In genomic region chrX:64277126-64277990, GRCm38 (mm10) we compare ENCODE assay signal across 9 mouse cellular contexts. TPM values are rescaled to one million over a fixed set of nuclear protein-coding genes. Genes with fewer than 3 reads are reported as not detected.
DNase-seq lines count a peak whose midpoint lies in the region; ATAC-seq and TF ChIP-seq lines count a peak whose summit lies in the region.
"Had no signal": no experiment of that assay in that cellular context is flagged by ENCODE, and none has a peak within 500 bp of the region (broad histone marks: within the 10 kb centered on the region; RNA-seq: fewer than 3 reads in every experiment).

No protein-coding gene starts in this region.

- H3K9ac ChIP-seq in heart, embryonic 15.5 days: peak overlapping the region; percentile 52; the same call in 1 of the 2 replicates
- H3K9ac ChIP-seq in heart, postnatal 0 days (replicated peaks; ENCODE audit: low read depth, low read length): 0 out of 2 replicates have a peak overlapping the region, but pooled peaks have one; percentile 50
- peak overlapping the region; percentile 39 for H3K9ac ChIP-seq in midbrain, embryonic 12.5 days (replicated peaks)

- H3K9me3 ChIP-seq in heart, embryonic 15.5 days (replicated peaks): no peaks in the 10 kb centered on the region
- H3K9me3 ChIP-seq in heart, postnatal 0 days (replicated peaks; ENCODE audit: control insufficient read depth, low read length): no peaks in the 10 kb centered on the region
- H3K9me3 ChIP-seq in midbrain, embryonic 12.5 days: no peaks in the 10 kb centered on the region

- no peak for ATAC-seq in heart, embryonic 15.5 days (replicated peaks; ENCODE audit: insufficient number of reproducible peaks, insufficient read depth, low FRiP score, low read depth)
- no peak for ATAC-seq in heart, postnatal 0 days (ENCODE audit: insufficient read depth, low read depth)
- no peak; the same call in none of the 2 replicates for ATAC-seq in midbrain, embryonic 12.5 days (ENCODE audit: low FRiP score, low read depth)

- DNase-seq in heart, postnatal 14 days: no peak
- DNase-seq in cerebellum, adult 18-20 months: peak; percentile 23 to 52
- no peak for DNase-seq in heart, postnatal 0 days (ENCODE audit: low spot score)
- no peak for DNase-seq in thymus, postnatal 36 days
- DNase-seq in gastrocnemius, postnatal 4 days (ENCODE audit: low spot score in 2 of 2): no peak
- no peak for DNase-seq in thymus, postnatal 25 days

- peak overlapping the region; percentile 67 for H3K4me2 ChIP-seq in heart, embryonic 15.5 days
- H3K4me2 ChIP-seq in heart, postnatal 0 days (ENCODE audit: low read depth, low read length): peak overlapping the region; percentile 67
- H3K4me2 ChIP-seq in midbrain, embryonic 12.5 days (replicated peaks): peak overlapping the region; percentile 60

- intact Hi-C loops in heart, postnatal 14 days (cut with DNase I): no loop called here

- H3K27me3 ChIP-seq in heart, embryonic 15.5 days: no peaks in the 10 kb centered on the region
- H3K27me3 ChIP-seq in heart, postnatal 0 days (ENCODE audit: control insufficient read depth, insufficient read depth, low read length): no peaks in the 10 kb centered on the region
- no peaks in the 10 kb centered on the region for H3K27me3 ChIP-seq in midbrain, embryonic 12.5 days

- peak overlapping the region; percentile 60 for H3K4me3 ChIP-seq in heart, embryonic 15.5 days
- H3K4me3 ChIP-seq in heart, postnatal 0 days (ENCODE audit: low read depth, low read length): peak overlapping the region; percentile 60
- H3K4me3 ChIP-seq in midbrain, embryonic 12.5 days: peak overlapping the region; percentile 53

- 0 out of 2 replicates have a peak overlapping the region, but pooled peaks have one; percentile 65 for H3K27ac ChIP-seq in heart, embryonic 15.5 days
- H3K27ac ChIP-seq in heart, postnatal 0 days (ENCODE audit: low read depth): no peak overlapping the region
- H3K27ac ChIP-seq in midbrain, embryonic 12.5 days (replicated peaks): 0 out of 2 replicates have a peak overlapping the region, but pooled peaks have one; percentile 20

- H3K4me1 ChIP-seq in heart, embryonic 15.5 days (replicated peaks): no peaks in the 10 kb centered on the region
- no peaks in the 10 kb centered on the region for H3K4me1 ChIP-seq in heart, postnatal 0 days (ENCODE audit: control insufficient read depth, insufficient read depth)
- no peaks in the 10 kb centered on the region for H3K4me1 ChIP-seq in midbrain, embryonic 12.5 days

- H3K36me3 ChIP-seq in heart, embryonic 15.5 days: no peaks in the 10 kb centered on the region
- H3K36me3 ChIP-seq in heart, postnatal 0 days (replicated peaks; ENCODE audit: control insufficient read depth, insufficient read depth, low read length): no peaks in the 10 kb centered on the region
- no peaks in the 10 kb centered on the region for H3K36me3 ChIP-seq in midbrain, embryonic 12.5 days

- no peak for TF ChIP-seq CTCF in heart, postnatal 0 days (IDR thresholded peaks at IDR 0.05; ENCODE audit: low read depth)

- 17% methylated on average over 22 of the region's 22 CpGs for WGBS in heart, embryonic 15.5 days
- WGBS in heart, postnatal 0 days: 12% methylated on average over 22 of the region's 22 CpGs
- 23% methylated on average over 13 of the region's 22 CpGs for WGBS in midbrain, embryonic 12.5 days

- no peak for TF ChIP-seq EP300 in heart, postnatal 0 days (IDR thresholded peaks at IDR 0.05; ENCODE audit: low read depth)

RNA-seq across cellular contexts. Expression of gene Slitrk4, which starts 0.6 kb away (rescaled TPM):
- polyA plus RNA-seq in heart, embryonic 15.5 days (2015; fragmentation: Nextera tagmentation; extraction: Ambion mirVana): 9.2 and 9.9 TPM in 2 replicates
- 1 to 10 TPM in 1 of 2 experiments, under 1 TPM in 1; 0.91 to 2.0 TPM for total RNA-seq in heart, postnatal 14 days (2021)
- 5.8 and 9.2 TPM in 2 replicates for total RNA-seq in heart, postnatal 0 days (2014; rRNA removed; ENCODE audit: low replicate concordance)
- polyA plus RNA-seq in heart, postnatal 0 days (2015; fragmentation: Nextera tagmentation; extraction: Ambion mirVana): 4.7 and 5.1 TPM in 2 replicates
- polyA plus RNA-seq in midbrain, embryonic 12.5 days (2016; fragmentation: Nextera tagmentation; extraction: Ambion mirVana): 5.2 and 5.9 TPM in 2 replicates
- 1 to 10 TPM; 5.8 to 7.8 TPM for total RNA-seq in gastrocnemius, postnatal 4 days (2021)
- total RNA-seq: neutrophil, adult 5-6 weeks had no signal

Comparison
In these comparisons a context has a peak if more than half of its experiments do, and no peak if none do; other contexts are left out.
1. DNase-seq: peak in cerebellum, adult 18-20 months (2 of 2); none in heart, postnatal 14 days (0 of 2), heart, postnatal 0 days (single experiment), thymus, postnatal 36 days (0 of 2), gastrocnemius, postnatal 4 days (0 of 2) and thymus, postnatal 25 days (single experiment).
2. Peak in every context shown above with its lines, with median percentiles within 50 percentile points of each other: H3K4me2 ChIP-seq, H3K4me3 ChIP-seq and H3K9ac ChIP-seq.